Mouse (Mus musculus) lung, embryonic 14.5 days (tissue): ENCODE results near the gene Mtmr4. TPM values are rescaled to one million over a fixed set of nuclear protein-coding genes. Genes with fewer than 3 reads are reported as not detected.

Experiments used
- ATAC-seq: fragments of 200-750 bp; cut with Nextera tagmentation; 2 replicates; pipeline ENCODE4 v1.8.0; 2017; ENCODE audit warnings: mild to moderate bottlenecking, moderate TSS enrichment, moderate library complexity; ENCODE audit not compliant: insufficient read depth
- DNase-seq: peaks from one replicate; pipeline ENCODE4 v3.0.0-alpha.2; 2015
- H3K27ac ChIP-seq: fragments of 300-500 bp; sonication (generic); 2 replicates; pipeline ENCODE4 v1.5.1; 2014; ENCODE audit warnings: low read depth, mild to moderate bottlenecking, moderate library complexity
- H3K27me3 ChIP-seq: fragments of 300-500 bp; sonication (generic); 2 replicates; pipeline ENCODE4 v1.6.1; 2014; ENCODE audit warnings: low read length, control low read depth; ENCODE audit not compliant: insufficient read depth
- H3K36me3 ChIP-seq: fragments of 300-500 bp; sonication (generic); 2 replicates; pipeline ENCODE4 v1.6.1; 2014; ENCODE audit warnings: control low read depth; ENCODE audit not compliant: insufficient read depth
- H3K4me1 ChIP-seq: fragments of 300-500 bp; sonication (generic); 2 replicates; pipeline ENCODE4 v1.6.1; 2014; ENCODE audit warnings: antibody characterized with exemption, control low read depth; ENCODE audit not compliant: insufficient read depth
- H3K4me2 ChIP-seq: fragments of 300-500 bp; sonication (generic); 2 replicates; pipeline ENCODE4 v1.6.1; 2014; ENCODE audit warnings: mild to moderate bottlenecking
- H3K4me3 ChIP-seq: fragments of 300-500 bp; sonication (generic); 2 replicates; pipeline ENCODE4 v1.5.1; 2014; ENCODE audit warnings: low read depth, low read length
- H3K9ac ChIP-seq: fragments of 300-500 bp; sonication (generic); 2 replicates; pipeline ENCODE4 v1.6.1; 2014
- H3K9me3 ChIP-seq: fragments of 300-500 bp; sonication (generic); 2 replicates; pipeline ENCODE4 v1.6.1; 2016; ENCODE audit warnings: low read depth, low read length, control low read depth
- CTCF ChIP-seq: IDR thresholded peaks from 2 replicates; pipeline ENCODE4 v1.5.1; 2016; ENCODE audit warnings: antibody characterized with exemption, low read depth
- whole genome bisulfite sequencing: fragments of 180-500 bp; shearing (Covaris S2); extraction: QIAGEN DNeasy Blood & Tissue Kit; methylation state at CpG from one replicate; pipeline ENCODE4 v1.1.7; 2014; 5-methylcytosine and 5-hydroxymethylcytosine counted together
- polyA plus RNA-seq: library from polyadenylated mRNA; unstranded; fragments of >200 nt; fragmentation: Nextera tagmentation; extraction: Ambion mirVana; gene quantifications from 2 replicates; pipeline ENCODE4 v1.2.1, GENCODE M21; 2014

The Mtmr4 gene
- polyA plus RNA-seq, 1 experiment from 2014 or later: 41.2 TPM

- no peaks in the 10 kb centered on the region for H3K9me3 ChIP-seq
- H3K4me3 ChIP-seq: no peak overlapping the region
Observed at GRCm38 (mm10) chr11:87599395-87600089, 7.6 kb downstream of the Mtmr4 start.

GRCm38 (mm10) chr11:87600322-87600853 lies 8.4 kb downstream of the Mtmr4 start:
- DNase-seq (no peak), ATAC-seq (no peak)
- no peak overlapping the region for H3K9ac ChIP-seq
- no peak for TF ChIP-seq CTCF
- no peak overlapping the region for H3K4me2 ChIP-seq
- H3K4me1 ChIP-seq: 0 out of 2 replicates have a peak, but pooled peaks cover 6% of the 10 kb centered on the region
- H3K4me3 ChIP-seq: no peak overlapping the region
- peaks cover 89% of the 10 kb centered on the region for H3K36me3 ChIP-seq
- WGBS: 89% methylated on average over 10 of the region's 10 CpGs
- no peaks in the 10 kb centered on the region for H3K9me3 ChIP-seq
- H3K27me3 ChIP-seq: no peaks in the 10 kb centered on the region
- no peak overlapping the region for H3K27ac ChIP-seq

More at GRCm38 (mm10) chr11:87599395-87600089, 7.6 kb downstream of the Mtmr4 start:
- Histone ChIP-seq H3K27ac (no peak overlapping the region), H3K4me2 (no peak overlapping the region), H3K9ac (no peak overlapping the region), H3K4me1 (0 out of 2 replicates have a peak, but pooled peaks cover 6% of the 10 kb centered on the region), H3K36me3 (peaks cover 81% of the 10 kb centered on the region), H3K27me3 (no peaks in the 10 kb centered on the region)
- WGBS: 82% methylated on average over 13 of the region's 13 CpGs
- ATAC-seq (no peak), DNase-seq (no peak)
- no peak for TF ChIP-seq CTCF

- H3K4me1 ChIP-seq: no peaks in the 10 kb centered on the region
- ATAC-seq: no peak
- H3K9me3 ChIP-seq: no peaks in the 10 kb centered on the region
- no peak overlapping the region for H3K27ac ChIP-seq
- WGBS: 93% methylated on average over 9 of the region's 9 CpGs
- H3K9ac ChIP-seq: no peak overlapping the region
- H3K4me3 ChIP-seq: no peak overlapping the region
- DNase-seq: no peak
- TF ChIP-seq CTCF: no peak
- H3K27me3 ChIP-seq: no peaks in the 10 kb centered on the region
- H3K4me2 ChIP-seq: no peak overlapping the region
- H3K36me3 ChIP-seq: peaks cover 100% of the 10 kb centered on the region
Observed at GRCm38 (mm10) chr11:87602234-87602633, 10.3 kb downstream of the Mtmr4 start.

- H3K9ac ChIP-seq: no peak overlapping the region
- H3K4me1 ChIP-seq: no peaks in the 10 kb centered on the region
- no peak overlapping the region for H3K27ac ChIP-seq
- no peak overlapping the region for H3K4me3 ChIP-seq
- ATAC-seq (no peak), DNase-seq (no peak)
- H3K4me2 ChIP-seq: no peak overlapping the region
- H3K9me3 ChIP-seq: no peaks in the 10 kb centered on the region
- H3K36me3 ChIP-seq: peaks cover 100% of the 10 kb centered on the region
- TF ChIP-seq CTCF: no peak
- no peaks in the 10 kb centered on the region for H3K27me3 ChIP-seq
- 87% methylated on average over 2 of the region's 2 CpGs for WGBS
Observed at GRCm38 (mm10) chr11:87603571-87603970, 11.6 kb downstream of the Mtmr4 start.

GRCm38 (mm10) chr11:87609264-87609663 lies 17.3 kb downstream of the Mtmr4 start:
- H3K9me3 ChIP-seq: no peaks in the 10 kb centered on the region
- peaks cover 99% of the 10 kb centered on the region for H3K36me3 ChIP-seq
- no peaks in the 10 kb centered on the region for H3K27me3 ChIP-seq
- no peak for TF ChIP-seq CTCF
- no peak overlapping the region for H3K27ac ChIP-seq
- H3K4me2 ChIP-seq: no peak overlapping the region
- ATAC-seq (no peak), DNase-seq (no peak)
- WGBS: 87% methylated on average over 7 of the region's 7 CpGs
- no peaks in the 10 kb centered on the region for H3K4me1 ChIP-seq
- no peak overlapping the region for H3K9ac ChIP-seq
- no peak overlapping the region for H3K4me3 ChIP-seq

GRCm38 (mm10) chr11:87611547-87611946 lies 19.6 kb downstream of the Mtmr4 start:
- Histone ChIP-seq H3K27me3 (no peaks in the 10 kb centered on the region), H3K9ac (no peak overlapping the region), H3K4me3 (no peak overlapping the region), H3K36me3 (peaks cover 97% of the 10 kb centered on the region), H3K4me1 (no peaks in the 10 kb centered on the region), H3K27ac (no peak overlapping the region), H3K4me2 (no peak overlapping the region), H3K9me3 (no peaks in the 10 kb centered on the region)
- peak; percentile 52 for DNase-seq
- ATAC-seq: no peak
- WGBS: 79% methylated on average over 9 of the region's 9 CpGs
- TF ChIP-seq CTCF: no peak

- H3K27ac ChIP-seq: no peak overlapping the region
- WGBS: 86% methylated on average over 7 of the region's 7 CpGs
Observed at GRCm38 (mm10) chr11:87613972-87614371, 22.0 kb downstream of the Mtmr4 start.

More at GRCm38 (mm10) chr11:87613972-87614371, 22.0 kb downstream of the Mtmr4 start:
- no peak overlapping the region for H3K4me2 ChIP-seq
- TF ChIP-seq CTCF: no peak
- DNase-seq (no peak), ATAC-seq (no peak)
- H3K4me1 ChIP-seq: no peaks in the 10 kb centered on the region
- no peaks in the 10 kb centered on the region for H3K27me3 ChIP-seq
- no peak overlapping the region for H3K4me3 ChIP-seq
- no peaks in the 10 kb centered on the region for H3K9me3 ChIP-seq
- no peak overlapping the region for H3K9ac ChIP-seq
- peaks cover 96% of the 10 kb centered on the region for H3K36me3 ChIP-seq
